8 mouse cellular contexts compared by ENCODE assay signal in the genomic region with DNA sequence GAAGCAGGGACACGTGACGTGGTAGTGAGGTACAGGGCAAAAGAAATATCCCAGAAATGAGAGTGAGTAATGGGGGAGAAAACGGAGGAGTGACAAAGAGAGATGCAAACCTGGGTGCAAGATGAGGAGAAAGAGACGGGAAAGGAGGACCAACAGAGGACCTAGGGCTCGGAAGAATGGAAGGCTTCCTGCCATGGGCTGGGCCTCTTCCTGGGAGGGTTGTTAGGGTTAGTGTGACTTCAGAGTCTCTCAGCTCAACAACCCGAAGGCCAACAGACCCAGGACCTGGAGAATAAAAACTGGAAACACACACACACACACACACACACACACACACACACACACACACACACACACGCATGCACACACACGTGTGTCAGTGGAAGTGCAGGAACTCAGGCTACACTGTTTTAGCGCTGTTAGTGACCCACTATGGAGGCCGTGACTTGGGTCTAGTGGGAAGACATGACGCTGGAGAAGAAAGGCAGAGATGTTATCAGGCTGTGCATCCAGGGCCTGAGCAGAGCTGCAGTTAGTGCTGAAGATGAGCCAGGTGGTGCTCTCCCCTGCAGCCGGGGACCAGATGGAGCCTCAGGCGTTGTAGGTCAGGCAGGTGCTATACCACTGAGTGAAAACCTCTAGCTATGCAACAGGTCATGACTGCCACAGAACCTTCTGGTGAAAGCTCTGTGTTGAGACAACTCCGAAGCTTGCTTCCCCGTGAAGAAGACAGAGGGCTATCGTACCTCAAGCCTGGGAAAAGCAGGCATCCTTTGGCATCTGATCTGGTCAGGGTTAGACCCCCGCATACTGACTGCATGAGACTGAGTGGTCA. TPM values are rescaled to one million over a fixed set of nuclear protein-coding genes. Genes with fewer than 3 reads are reported as not detected.
DNase-seq lines count a peak whose midpoint lies in the region; ATAC-seq and TF ChIP-seq lines count a peak whose summit lies in the region.
"Had no signal": no experiment of that assay in that cellular context is flagged by ENCODE, and none has a peak within 500 bp of the region (broad histone marks: within the 10 kb centered on the region; RNA-seq: fewer than 3 reads in every experiment).

No protein-coding gene starts in this region.

- WGBS in midbrain, embryonic 10.5 days: 23% methylated on average over 17 of the region's 17 CpGs
- 27% methylated on average over 17 of the region's 17 CpGs for WGBS in midbrain, embryonic 16.5 days
- WGBS in embryonic facial prominence, embryonic 14.5 days: 38% methylated on average over 15 of the region's 17 CpGs
- WGBS in lung, postnatal 0 days: 55% methylated on average over 17 of the region's 17 CpGs

- H3K4me1 ChIP-seq in midbrain, embryonic 10.5 days: peaks cover 98% of the 10 kb centered on the region
- H3K4me1 ChIP-seq in midbrain, embryonic 16.5 days (ENCODE audit: control insufficient read depth, insufficient read depth, low read length): peaks cover 11% of the 10 kb centered on the region
- H3K4me1 ChIP-seq in embryonic facial prominence, embryonic 14.5 days (ENCODE audit: control insufficient read depth, insufficient read depth, low read length): peaks cover 5% of the 10 kb centered on the region; the same call in 1 of the 2 replicates
- peaks cover 16% of the 10 kb centered on the region for H3K4me1 ChIP-seq in lung, postnatal 0 days (ENCODE audit: insufficient read depth, low read depth, low read length)

- peak; percentile 42 for DNase-seq in midbrain, embryonic 10.5 days (ENCODE audit: low spot score)
- DNase-seq in embryonic facial prominence, embryonic 14.5 days (ENCODE audit: low spot score): no peak
- peak; percentile 28 to 42 for DNase-seq in heart, postnatal 36 days
- DNase-seq in lung, postnatal 0 days (ENCODE audit: low spot score): no peak
- no peak for DNase-seq in frontal cortex, adult 2 months (ENCODE audit: extremely low spot score in 1 of 2, low spot score in 1 of 2)

- no peaks in the 10 kb centered on the region for H3K27me3 ChIP-seq in midbrain, embryonic 10.5 days (ENCODE audit: low read depth, poor library complexity, severe bottlenecking)
- H3K27me3 ChIP-seq in midbrain, embryonic 16.5 days (ENCODE audit: control insufficient read depth, insufficient read depth, low read depth, low read length): no peaks in the 10 kb centered on the region
- peaks cover 14% of the 10 kb centered on the region; the same call in 1 of the 2 replicates for H3K27me3 ChIP-seq in embryonic facial prominence, embryonic 14.5 days (replicated peaks; ENCODE audit: control insufficient read depth, insufficient read depth, low read length)
- no peaks in the 10 kb centered on the region for H3K27me3 ChIP-seq in lung, postnatal 0 days (replicated peaks; ENCODE audit: insufficient read depth, low read length)

- intact Hi-C loops in heart, postnatal 36 days (cut with DNase I): loop anchor here (1.0 to 5.0 kb wide), 5 partner anchors 57 to 402 kb away; partner anchors contain the start of gene Zbtb16

- H3K27ac ChIP-seq in midbrain, embryonic 10.5 days (replicated peaks): peak overlapping the region; percentile 91
- H3K27ac ChIP-seq in midbrain, embryonic 16.5 days (ENCODE audit: low read length): no peak overlapping the region
- H3K27ac ChIP-seq in embryonic facial prominence, embryonic 14.5 days (replicated peaks; ENCODE audit: low read depth, low read length): no peak overlapping the region
- peak overlapping the region; percentile 83 for H3K27ac ChIP-seq in lung, postnatal 0 days (ENCODE audit: low read length)

- H3K4me3 ChIP-seq in midbrain, embryonic 10.5 days: peak overlapping the region; percentile 40
- no peak overlapping the region for H3K4me3 ChIP-seq in midbrain, embryonic 16.5 days (ENCODE audit: low read depth, low read length)
- H3K4me3 ChIP-seq in embryonic facial prominence, embryonic 14.5 days (ENCODE audit: low read depth, low read length): peak overlapping the region; percentile 28; the same call in 1 of the 2 replicates
- 0 out of 2 replicates have a peak overlapping the region, but pooled peaks have one; percentile 41 for H3K4me3 ChIP-seq in lung, postnatal 0 days (ENCODE audit: low read depth, low read length)

- no peak overlapping the region for H3K9ac ChIP-seq in midbrain, embryonic 16.5 days (ENCODE audit: low read depth, low read length)
- no peak overlapping the region for H3K9ac ChIP-seq in embryonic facial prominence, embryonic 14.5 days (ENCODE audit: low read depth, low read length)
- H3K9ac ChIP-seq in lung, postnatal 0 days (replicated peaks; ENCODE audit: low read depth): no peak overlapping the region

- 0 out of 2 replicates have a peak, but pooled peaks cover 4% of the 10 kb centered on the region for H3K36me3 ChIP-seq in midbrain, embryonic 10.5 days
- H3K36me3 ChIP-seq in midbrain, embryonic 16.5 days (ENCODE audit: control insufficient read depth, insufficient read depth, low read length): no peaks in the 10 kb centered on the region
- no peaks in the 10 kb centered on the region for H3K36me3 ChIP-seq in embryonic facial prominence, embryonic 14.5 days (ENCODE audit: control insufficient read depth, insufficient read depth, low read length)
- no peaks in the 10 kb centered on the region for H3K36me3 ChIP-seq in lung, postnatal 0 days (ENCODE audit: insufficient read depth, low read length)

- no peak for ATAC-seq in midbrain, embryonic 16.5 days
- no peak for ATAC-seq in embryonic facial prominence, embryonic 14.5 days (ENCODE audit: low read depth)
- peak; percentile 18; the same call in 1 of the 2 replicates for ATAC-seq in lung, postnatal 0 days
- ATAC-seq in frontal cortex, adult (ENCODE audit: low TSS enrichment): no peak

- H3K9me3 ChIP-seq in midbrain, embryonic 10.5 days (replicated peaks): no peaks in the 10 kb centered on the region
- H3K9me3 ChIP-seq in midbrain, embryonic 16.5 days (replicated peaks; ENCODE audit: control insufficient read depth, low read length, poor library complexity, severe bottlenecking): no peaks in the 10 kb centered on the region
- H3K9me3 ChIP-seq in embryonic facial prominence, embryonic 14.5 days (ENCODE audit: control insufficient read depth, low read length): no peaks in the 10 kb centered on the region
- H3K9me3 ChIP-seq in lung, postnatal 0 days (ENCODE audit: low read length): no peaks in the 10 kb centered on the region

- no peak overlapping the region; the same call in 1 of the 2 replicates for H3K4me2 ChIP-seq in midbrain, embryonic 16.5 days (ENCODE audit: low read length)
- peak overlapping the region; percentile 54 for H3K4me2 ChIP-seq in embryonic facial prominence, embryonic 14.5 days (ENCODE audit: low read depth, low read length)
- peak overlapping the region; percentile 66 for H3K4me2 ChIP-seq in lung, postnatal 0 days (replicated peaks; ENCODE audit: low read depth, low read length)

- no peak for TF ChIP-seq CTCF in lung, postnatal 0 days (IDR thresholded peaks at IDR 0.05)

- no peak for TF ChIP-seq EP300 in lung, postnatal 0 days (IDR thresholded peaks at IDR 0.05)

RNA-seq across cellular contexts. Expression of gene Nnmt, which starts 45.1 kb away (rescaled TPM):
- 0.65 and 1.1 TPM in 2 replicates for polyA plus RNA-seq in midbrain, embryonic 10.5 days (2016; fragmentation: Nextera tagmentation; extraction: Ambion mirVana)
- 2.4 and 2.9 TPM in 2 replicates for polyA plus RNA-seq in midbrain, embryonic 16.5 days (2015; fragmentation: Nextera tagmentation; extraction: Ambion mirVana)
- polyA plus RNA-seq in embryonic facial prominence, embryonic 14.5 days (2014; fragmentation: Nextera tagmentation; extraction: Ambion mirVana): 12.8 and 18.0 TPM in 2 replicates
- total RNA-seq in heart, postnatal 36 days (2021): 1 to 10 TPM; 4.2 to 4.6 TPM
- polyA plus RNA-seq in lung, postnatal 0 days (2015; fragmentation: Nextera tagmentation; extraction: Ambion mirVana): 1.5 and 2.6 TPM in 2 replicates
- 0.57 and 1.1 TPM in 2 replicates for polyA plus RNA-seq in frontal cortex, adult 2 months (2012; rRNA removed)
- total RNA-seq: hematopoietic stem cell, adult 5-6 weeks had no signal

Comparison
In these comparisons a context has a peak if more than half of its experiments do, and no peak if none do; other contexts are left out.
1. H3K27ac ChIP-seq: peak in midbrain, embryonic 10.5 days (single experiment) and lung, postnatal 0 days (single experiment); none in midbrain, embryonic 16.5 days (single experiment) and embryonic facial prominence, embryonic 14.5 days (single experiment).
2. DNase-seq: peak in midbrain, embryonic 10.5 days (single experiment) and heart, postnatal 36 days (2 of 2); none in embryonic facial prominence, embryonic 14.5 days (single experiment), lung, postnatal 0 days (single experiment) and frontal cortex, adult 2 months (0 of 2).